Mouse (Mus musculus): ENCODE data around the gene Dusp18. TPM values are rescaled to one million over a fixed set of nuclear protein-coding genes. Genes with fewer than 3 reads are reported as not detected.

Gene Dusp18
- not detected in 2 replicates for polyA plus RNA-seq (2012)

GRCm38 (mm10) chr11:3894406-3895281, at the start of gene Dusp18, which contains the start of gene 4921536K21Rik:
Dusp18 (plus strand) TSS chr11:3895240.
4921536K21Rik (minus strand) TSS chr11:3895098.
- Histone ChIP-seq H3K36me3 (ENCODE audit: control insufficient read depth) (no peaks in the 10 kb centered on the region), H3K4me1 (ENCODE audit: control insufficient read depth) (peaks cover 14% of the 10 kb centered on the region), H3K4me3 (replicated peaks) (peak within 1 kb of the TSS; percentile 62), H3K9me3 (ENCODE audit: control insufficient read depth, low read length) (no peaks in the 10 kb centered on the region), H3K27me3 (ENCODE audit: control insufficient read depth) (peaks cover 19% of the 10 kb centered on the region)
- peak; percentile 36 for TF ChIP-seq GATA1 (IDR thresholded peaks at IDR 0.05; ENCODE audit: low read length)
- no peak for TF ChIP-seq TAL1 (IDR thresholded peaks at IDR 0.05; ENCODE audit: low read length)

- Histone ChIP-seq H3K4me3 (replicated peaks) (no peak overlapping the region), H3K27me3 (ENCODE audit: control insufficient read depth) (no peaks in the 10 kb centered on the region), H3K36me3 (ENCODE audit: control insufficient read depth) (no peaks in the 10 kb centered on the region), H3K4me1 (ENCODE audit: control insufficient read depth) (no peaks in the 10 kb centered on the region), H3K9me3 (ENCODE audit: control insufficient read depth, low read length) (no peaks in the 10 kb centered on the region)
- TF ChIP-seq TAL1 (IDR thresholded peaks at IDR 0.05; ENCODE audit: low read length), result no peak
Observed at GRCm38 (mm10) chr11:3846351-3846750, 48.7 kb upstream of the Dusp18 start.

- H3K36me3 ChIP-seq (ENCODE audit: control insufficient read depth), result no peaks in the 10 kb centered on the region
- H3K4me1 ChIP-seq (ENCODE audit: control insufficient read depth), result no peaks in the 10 kb centered on the region
- no peaks in the 10 kb centered on the region for H3K9me3 ChIP-seq (ENCODE audit: control insufficient read depth, low read length)
- no peaks in the 10 kb centered on the region for H3K27me3 ChIP-seq (ENCODE audit: control insufficient read depth)
- H3K4me3 ChIP-seq (replicated peaks), result no peak overlapping the region
- TF ChIP-seq TAL1 (IDR thresholded peaks at IDR 0.05; ENCODE audit: low read length), result no peak
- TF ChIP-seq GATA1 (IDR thresholded peaks at IDR 0.05; ENCODE audit: low read length), result no peak
Observed at GRCm38 (mm10) chr11:3849469-3850314, 45.3 kb upstream of the Dusp18 start.

GRCm38 (mm10) chr11:3850315-3850614, 44.8 kb upstream of the Dusp18 start:
- TF ChIP-seq GATA1 (IDR thresholded peaks at IDR 0.05; ENCODE audit: low read length) (no peak), TAL1 (IDR thresholded peaks at IDR 0.05; ENCODE audit: low read length) (no peak)
- Histone ChIP-seq H3K9me3 (ENCODE audit: control insufficient read depth, low read length) (no peaks in the 10 kb centered on the region), H3K4me3 (replicated peaks) (no peak overlapping the region), H3K4me1 (ENCODE audit: control insufficient read depth) (no peaks in the 10 kb centered on the region), H3K27me3 (ENCODE audit: control insufficient read depth) (no peaks in the 10 kb centered on the region), H3K36me3 (ENCODE audit: control insufficient read depth) (no peaks in the 10 kb centered on the region)

- no peak overlapping the region for H3K4me3 ChIP-seq (replicated peaks)
- H3K27me3 ChIP-seq (ENCODE audit: control insufficient read depth), result no peaks in the 10 kb centered on the region
- H3K36me3 ChIP-seq (ENCODE audit: control insufficient read depth), result no peaks in the 10 kb centered on the region
- no peaks in the 10 kb centered on the region for H3K9me3 ChIP-seq (ENCODE audit: control insufficient read depth, low read length)
- H3K4me1 ChIP-seq (ENCODE audit: control insufficient read depth), result no peaks in the 10 kb centered on the region
- TF ChIP-seq TAL1 (IDR thresholded peaks at IDR 0.05; ENCODE audit: low read length) (no peak), GATA1 (IDR thresholded peaks at IDR 0.05; ENCODE audit: low read length) (no peak)
Observed at GRCm38 (mm10) chr11:3850746-3851277, 44.2 kb upstream of the Dusp18 start.

GRCm38 (mm10) chr11:3851872-3852271, 43.2 kb upstream of the Dusp18 start:
- Histone ChIP-seq H3K9me3 (ENCODE audit: control insufficient read depth, low read length) (no peaks in the 10 kb centered on the region), H3K27me3 (ENCODE audit: control insufficient read depth) (no peaks in the 10 kb centered on the region), H3K4me1 (ENCODE audit: control insufficient read depth) (no peaks in the 10 kb centered on the region), H3K4me3 (replicated peaks) (no peak overlapping the region), H3K36me3 (ENCODE audit: control insufficient read depth) (no peaks in the 10 kb centered on the region)
- no peak for TF ChIP-seq GATA1 (IDR thresholded peaks at IDR 0.05; ENCODE audit: low read length)
- TF ChIP-seq TAL1 (IDR thresholded peaks at IDR 0.05; ENCODE audit: low read length), result no peak

GRCm38 (mm10) chr11:3853031-3853430, 42.0 kb upstream of the Dusp18 start:
- no peak overlapping the region for H3K4me3 ChIP-seq (replicated peaks)
- no peaks in the 10 kb centered on the region for H3K36me3 ChIP-seq (ENCODE audit: control insufficient read depth)
- H3K9me3 ChIP-seq (ENCODE audit: control insufficient read depth, low read length), result no peaks in the 10 kb centered on the region
- H3K27me3 ChIP-seq (ENCODE audit: control insufficient read depth), result no peaks in the 10 kb centered on the region
- no peak for TF ChIP-seq TAL1 (IDR thresholded peaks at IDR 0.05; ENCODE audit: low read length)
- TF ChIP-seq GATA1 (IDR thresholded peaks at IDR 0.05; ENCODE audit: low read length), result no peak
- no peaks in the 10 kb centered on the region for H3K4me1 ChIP-seq (ENCODE audit: control insufficient read depth)

GRCm38 (mm10) chr11:3853481-3854034, 41.5 kb upstream of the Dusp18 start:
- H3K36me3 ChIP-seq (ENCODE audit: control insufficient read depth), result no peaks in the 10 kb centered on the region

GRCm38 (mm10) chr11:3854156-3854555, 40.9 kb upstream of the Dusp18 start:
- Histone ChIP-seq H3K4me3 (replicated peaks) (no peak overlapping the region), H3K9me3 (ENCODE audit: control insufficient read depth, low read length) (no peaks in the 10 kb centered on the region), H3K4me1 (ENCODE audit: control insufficient read depth) (no peaks in the 10 kb centered on the region), H3K27me3 (ENCODE audit: control insufficient read depth) (no peaks in the 10 kb centered on the region), H3K36me3 (ENCODE audit: control insufficient read depth) (no peaks in the 10 kb centered on the region)
- TF ChIP-seq TAL1 (IDR thresholded peaks at IDR 0.05; ENCODE audit: low read length) (no peak), GATA1 (IDR thresholded peaks at IDR 0.05; ENCODE audit: low read length) (no peak)

More at GRCm38 (mm10) chr11:3853481-3854034, 41.5 kb upstream of the Dusp18 start:
- Histone ChIP-seq H3K4me1 (ENCODE audit: control insufficient read depth) (no peaks in the 10 kb centered on the region), H3K27me3 (ENCODE audit: control insufficient read depth) (no peaks in the 10 kb centered on the region), H3K9me3 (ENCODE audit: control insufficient read depth, low read length) (no peaks in the 10 kb centered on the region), H3K4me3 (replicated peaks) (no peak overlapping the region)
- TF ChIP-seq GATA1 (IDR thresholded peaks at IDR 0.05; ENCODE audit: low read length), result no peak
- TF ChIP-seq TAL1 (IDR thresholded peaks at IDR 0.05; ENCODE audit: low read length), result no peak
